Mouse (Mus musculus) kidney, adult 2 months (tissue): Measurements from ENCODE around the gene Smim11. TPM values are rescaled to one million over a fixed set of nuclear protein-coding genes. Genes with fewer than 3 reads are reported as not detected.
A peak's percentile ranks its signal among the peaks of the same experiment; 100 is the strongest.

Source experiments
- DNase-seq: peaks from one replicate; pipeline ENCODE4 v3.0.0; 2021
- H3K27ac ChIP-seq: fragments of 200-500 bp; 2 replicates; pipeline ENCODE4 v1.5.1; 2012; ENCODE audit warnings: low read depth, low read length, control low read depth, inconsistent platforms; ENCODE audit not compliant: insufficient read depth
- H3K27me3 ChIP-seq: fragments of 200-500 bp; replicated peaks from 2 replicates; pipeline ENCODE4 v1.6.1; 2012; ENCODE audit warnings: mild to moderate bottlenecking, moderate library complexity, low read length, inconsistent platforms; ENCODE audit not compliant: control insufficient read depth, insufficient read depth
- H3K36me3 ChIP-seq: fragments of 200-500 bp; 2 replicates; pipeline ENCODE4 v1.6.1; 2012; ENCODE audit warnings: mild to moderate bottlenecking, moderate library complexity, low read length, inconsistent platforms; ENCODE audit not compliant: control insufficient read depth, insufficient read depth
- H3K4me1 ChIP-seq: fragments of 200-500 bp; 2 replicates; pipeline ENCODE4 v1.6.1; 2011; ENCODE audit warnings: low read length; ENCODE audit not compliant: control insufficient read depth, insufficient read depth
- H3K4me3 ChIP-seq: fragments of 200-500 bp; 2 replicates; pipeline ENCODE4 v1.5.1; 2011; ENCODE audit warnings: mild to moderate bottlenecking, low read depth, low read length, control low read depth; ENCODE audit not compliant: insufficient read depth
- CTCF ChIP-seq: fragments of 200-500 bp; conservative IDR thresholded peaks from 2 replicates; pipeline ENCODE4 v1.5.1; 2011; ENCODE audit warnings: low read depth, mild to moderate bottlenecking, control low read depth, low read length, moderate library complexity, mixed read lengths; ENCODE audit not compliant: insufficient read depth, insufficient read length
- POLR2A ChIP-seq: fragments of 200-500 bp; IDR thresholded peaks from one replicate; pipeline ENCODE4 v1.6.1; 2011; ENCODE audit warnings: low read depth, low read length, control low read depth
- WGBS: fragments of 180-500 bp; shearing (Covaris S2); methylation state at CpG from one replicate; pipeline ENCODE4 v1.1.7; 2018; 5-methylcytosine and 5-hydroxymethylcytosine counted together
- polyA plus RNA-seq: library from polyadenylated mRNA; depleted of rRNA; stranded (reverse); fragments of >200 nt; gene quantifications from 2 replicates; pipeline ENCODE4 v1.2.3, GENCODE M21; 2012; rRNA removed

The Smim11 gene
- polyA plus RNA-seq: 30.4 and 32.6 TPM in 2 replicates

GRCm38 (mm10) chr16:92300649-92301411 lies at the start of gene Smim11:
Smim11 (plus strand) TSS chr16:92301286.
- H3K27me3 ChIP-seq: no peaks in the 10 kb centered on the region
- no peaks in the 10 kb centered on the region for H3K36me3 ChIP-seq
- H3K27ac ChIP-seq: peak within 1 kb of the TSS; percentile 63; the same call in 1 of the 2 replicates
- peak; percentile 97 for DNase-seq
- TF ChIP-seq CTCF: no peak
- peak; percentile 55 for TF ChIP-seq POLR2A
- peaks cover 14% of the 10 kb centered on the region; the same call in 1 of the 2 replicates for H3K4me1 ChIP-seq
- WGBS: 9% methylated on average over 32 of the region's 32 CpGs
- peak within 1 kb of the TSS; percentile 81 for H3K4me3 ChIP-seq

GRCm38 (mm10) chr16:92254316-92254715 lies 46.8 kb upstream of the Smim11 start:
- TF ChIP-seq CTCF (no peak), POLR2A (no peak)
- H3K27me3 ChIP-seq: 0 out of 2 replicates have a peak, but pooled peaks cover 2% of the 10 kb centered on the region
- 0 out of 2 replicates have a peak, but pooled peaks cover 3% of the 10 kb centered on the region for H3K4me1 ChIP-seq
- WGBS: 85% methylated on average over 3 of the region's 3 CpGs
- H3K4me3 ChIP-seq: no peak overlapping the region
- no peak for DNase-seq
- H3K27ac ChIP-seq: no peak overlapping the region
- no peaks in the 10 kb centered on the region for H3K36me3 ChIP-seq

- no peak for TF ChIP-seq POLR2A
- no peak for TF ChIP-seq CTCF
- Histone ChIP-seq H3K27ac (no peak overlapping the region), H3K27me3 (no peaks in the 10 kb centered on the region), H3K4me1 (0 out of 2 replicates have a peak, but pooled peaks cover 3% of the 10 kb centered on the region), H3K36me3 (no peaks in the 10 kb centered on the region), H3K4me3 (no peak overlapping the region)
- DNase-seq: peak; percentile 38
- 64% methylated on average over 12 of the region's 12 CpGs for WGBS
Observed at GRCm38 (mm10) chr16:92267861-92268260, 33.2 kb upstream of the Smim11 start.

- no peak overlapping the region for H3K4me3 ChIP-seq
- H3K27ac ChIP-seq: no peak overlapping the region
Observed at GRCm38 (mm10) chr16:92274516-92274915, 26.6 kb upstream of the Smim11 start.

GRCm38 (mm10) chr16:92275526-92275925 lies 25.6 kb upstream of the Smim11 start:
- Histone ChIP-seq H3K4me3 (no peak overlapping the region), H3K4me1 (no peaks in the 10 kb centered on the region), H3K27me3 (no peaks in the 10 kb centered on the region), H3K36me3 (no peaks in the 10 kb centered on the region), H3K27ac (no peak overlapping the region)
- WGBS: 72% methylated on average over 4 of the region's 4 CpGs
- TF ChIP-seq POLR2A (no peak), CTCF (no peak)
- DNase-seq: peak; percentile 28

More at GRCm38 (mm10) chr16:92274516-92274915, 26.6 kb upstream of the Smim11 start:
- Histone ChIP-seq H3K27me3 (no peaks in the 10 kb centered on the region), H3K36me3 (no peaks in the 10 kb centered on the region), H3K4me1 (no peaks in the 10 kb centered on the region)
- TF ChIP-seq CTCF (no peak), POLR2A (no peak)
- no peak for DNase-seq
- 92% methylated on average over 5 of the region's 5 CpGs for WGBS

- TF ChIP-seq CTCF (no peak), POLR2A (no peak)
- DNase-seq: no peak
- Histone ChIP-seq H3K4me3 (no peak overlapping the region), H3K4me1 (no peaks in the 10 kb centered on the region), H3K36me3 (no peaks in the 10 kb centered on the region), H3K27me3 (no peaks in the 10 kb centered on the region), H3K27ac (no peak overlapping the region)
- 80% methylated on average over 5 of the region's 5 CpGs for WGBS
Observed at GRCm38 (mm10) chr16:92282671-92283070, 18.4 kb upstream of the Smim11 start.

- no peaks in the 10 kb centered on the region for H3K36me3 ChIP-seq
- H3K4me3 ChIP-seq: no peak overlapping the region
- DNase-seq: no peak
- no peak overlapping the region for H3K27ac ChIP-seq
- no peaks in the 10 kb centered on the region for H3K27me3 ChIP-seq
- no peaks in the 10 kb centered on the region for H3K4me1 ChIP-seq
- no peak for TF ChIP-seq POLR2A
- no peak for TF ChIP-seq CTCF
- WGBS: 50% methylated on average over 10 of the region's 10 CpGs
Observed at GRCm38 (mm10) chr16:92285068-92285467, 16.0 kb upstream of the Smim11 start.
